Mouse (Mus musculus): Measurements from ENCODE around the gene Slain1.

Slain1 gene

GRCm38 (mm10) chr14:103667036-103667435 lies 17.0 kb downstream of the Slain1 start:
- DNase-seq, result no peak

DNA sequence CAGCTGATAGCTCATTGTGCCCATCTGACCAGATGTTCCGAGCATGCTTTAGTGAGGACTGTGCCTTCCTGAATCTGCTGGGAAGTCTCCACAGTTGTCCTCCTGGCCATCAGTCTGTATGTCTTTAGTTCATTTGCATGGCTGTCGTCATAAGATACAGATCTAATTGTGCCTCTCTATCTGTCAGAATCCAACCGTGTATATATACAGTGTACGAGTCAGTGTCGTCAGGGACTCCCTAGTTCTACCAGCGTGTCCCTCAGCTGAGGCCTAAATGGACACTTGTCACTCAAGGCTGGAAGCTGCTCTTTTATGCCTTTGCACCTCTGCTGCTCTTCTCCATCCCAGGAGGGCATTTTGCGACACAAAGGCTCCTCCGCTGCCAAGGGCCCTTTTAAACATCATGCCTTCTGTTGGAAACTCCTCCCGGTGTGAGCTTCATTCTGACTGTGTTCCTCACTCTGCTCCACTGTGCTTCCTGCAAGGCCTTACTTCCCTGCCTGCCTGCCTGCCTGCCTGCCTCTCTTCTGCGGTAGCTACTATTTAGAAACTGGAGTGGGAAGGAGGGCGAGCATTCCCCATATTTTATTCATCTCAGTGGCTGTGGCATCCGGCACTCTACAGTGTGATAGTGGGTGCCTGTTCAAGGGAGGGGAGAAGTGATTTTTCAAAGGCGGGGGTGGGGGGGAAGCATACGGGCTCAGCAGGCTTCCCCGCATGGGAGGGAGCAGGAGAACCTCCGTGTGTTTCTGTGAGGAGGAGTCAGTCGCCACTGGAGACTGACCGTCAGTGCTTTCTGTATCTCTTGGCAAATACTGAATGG lies 29.6 kb downstream of the Slain1 start:
- no peak for DNase-seq

- no peak for DNase-seq
Measured at GRCm38 (mm10) chr14:103680285-103680819, 30.3 kb downstream of the Slain1 start.

DNA sequence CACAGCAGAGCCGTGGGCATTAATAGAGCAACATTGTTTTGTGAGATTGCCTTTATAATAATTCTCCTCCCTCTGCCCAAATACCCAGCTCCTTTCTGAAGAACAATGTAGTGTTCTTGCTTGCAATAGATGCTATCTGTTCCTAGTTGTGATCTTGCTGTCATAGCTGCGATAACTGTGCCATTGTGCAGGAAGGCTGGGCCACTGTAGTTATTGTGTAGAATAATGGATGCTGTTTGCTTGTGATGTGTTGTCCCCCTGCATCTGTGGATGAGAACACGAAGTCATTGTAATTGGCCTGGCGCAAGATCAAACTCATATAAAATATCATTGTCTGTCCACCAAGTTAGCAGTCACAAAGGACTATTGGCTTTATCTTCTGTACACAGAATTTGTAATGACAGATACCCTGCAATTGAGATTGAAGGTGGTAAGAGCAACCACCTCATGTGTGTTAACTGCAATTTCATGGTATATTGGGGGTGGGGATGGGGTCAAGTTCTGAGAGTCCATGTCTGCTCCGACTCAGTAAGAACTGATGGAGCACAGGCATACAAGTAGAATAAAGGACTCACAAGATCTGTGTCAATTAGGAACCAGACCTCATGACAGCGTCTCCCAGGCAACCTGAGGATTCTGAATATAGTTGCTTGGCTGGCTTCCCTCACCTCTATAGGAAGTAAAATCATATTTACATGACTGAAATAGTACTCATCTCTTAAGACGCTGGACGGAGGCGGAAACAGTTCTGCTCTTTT lies 32.8 kb downstream of the Slain1 start:
- no peak for DNase-seq

DNA sequence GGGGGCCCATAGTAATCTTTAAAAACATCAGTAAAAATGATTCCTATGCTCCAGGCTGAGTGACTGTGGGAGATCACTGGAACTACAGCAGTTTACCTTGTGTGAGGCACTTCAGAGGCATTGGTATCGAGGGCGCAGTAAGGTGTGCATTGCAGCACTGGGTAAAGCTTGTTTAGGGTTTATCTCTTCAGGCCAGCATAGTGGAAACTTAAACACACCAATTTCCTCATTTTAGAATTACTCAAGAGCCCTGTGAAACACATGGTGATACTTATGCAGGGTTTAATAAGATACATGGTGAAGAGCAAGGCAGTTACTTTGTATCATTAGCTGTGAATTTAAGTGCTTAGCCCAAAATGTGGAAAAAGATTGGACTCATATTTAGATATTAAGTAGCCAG lies 37.0 kb downstream of the Slain1 start:
- DNase-seq, result no peak

DNA sequence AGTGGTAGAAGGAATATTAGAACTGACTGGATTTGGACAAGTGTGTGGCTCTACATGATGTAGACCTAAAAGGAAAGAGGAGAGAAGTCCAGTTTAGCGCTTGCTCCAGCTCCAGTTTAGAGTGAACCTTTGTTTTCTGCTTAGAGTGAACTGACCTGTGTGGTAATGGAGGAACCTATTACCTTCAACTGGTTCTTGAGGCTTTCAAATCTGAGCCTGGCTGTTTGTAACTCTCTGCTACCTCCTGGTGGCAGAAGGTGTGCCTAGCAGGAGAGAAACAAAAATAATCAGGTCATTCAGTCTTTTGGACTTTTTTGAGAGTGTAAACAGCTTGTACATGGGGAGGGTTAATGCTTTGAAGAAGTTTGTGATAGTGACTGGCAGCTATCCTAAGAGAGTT lies 44.3 kb downstream of the Slain1 start:
- peak; percentile 61 for DNase-seq

DNA sequence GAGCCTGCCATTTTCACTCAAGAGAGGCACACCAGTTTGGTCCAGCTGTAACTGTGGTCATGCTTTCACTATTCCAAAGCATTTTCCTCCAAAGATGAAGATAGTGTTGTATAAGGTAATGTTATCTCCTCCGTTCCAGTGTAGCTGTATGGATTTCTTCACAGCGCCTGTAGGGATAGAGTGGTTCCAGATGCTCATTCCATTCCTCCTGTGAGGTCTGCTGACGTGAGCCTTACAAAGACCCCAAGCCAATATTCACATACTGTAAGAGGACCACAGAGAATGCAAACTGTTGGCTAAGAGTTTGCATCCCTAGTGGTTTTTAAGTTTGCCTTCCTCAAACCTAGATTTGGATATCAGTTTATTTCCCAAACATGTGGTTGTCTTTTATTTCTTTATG lies 45.6 kb downstream of the Slain1 start:
- no peak for DNase-seq

- no peak for DNase-seq
Measured at GRCm38 (mm10) chr14:103697101-103697500, 47.1 kb downstream of the Slain1 start.

- DNase-seq, result no peak
Measured at GRCm38 (mm10) chr14:103699308-103699707, 49.3 kb downstream of the Slain1 start.

DNA sequence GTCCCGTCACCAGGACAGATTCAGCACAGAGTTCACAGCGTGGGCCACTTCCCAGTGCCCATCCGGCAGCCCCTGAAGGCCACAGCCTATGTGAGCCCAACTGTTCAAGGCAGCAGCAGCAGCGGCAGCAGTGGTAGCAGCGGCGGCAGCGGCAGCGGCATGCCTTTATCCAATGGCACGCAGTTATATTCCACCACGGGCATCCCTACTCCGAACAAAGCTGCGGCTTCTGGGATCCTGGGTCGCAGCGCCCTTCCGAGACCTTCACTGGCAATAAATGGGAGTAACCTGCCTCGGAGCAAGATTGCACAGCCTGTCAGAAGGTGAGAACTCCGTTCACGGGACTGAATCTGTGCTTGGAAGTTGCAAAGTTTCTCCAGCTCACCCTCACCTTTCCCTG lies 52.5 kb downstream of the Slain1 start:
- DNase-seq, result no peak

GRCm38 (mm10) chr14:103704771-103705170 lies 54.7 kb downstream of the Slain1 start:
- no peak for DNase-seq

- no peak for DNase-seq
Measured at GRCm38 (mm10) chr14:103706347-103706746, 56.3 kb downstream of the Slain1 start.

GRCm38 (mm10) chr14:103708601-103709000 lies 58.6 kb downstream of the Slain1 start:
- DNase-seq, result no peak

DNA sequence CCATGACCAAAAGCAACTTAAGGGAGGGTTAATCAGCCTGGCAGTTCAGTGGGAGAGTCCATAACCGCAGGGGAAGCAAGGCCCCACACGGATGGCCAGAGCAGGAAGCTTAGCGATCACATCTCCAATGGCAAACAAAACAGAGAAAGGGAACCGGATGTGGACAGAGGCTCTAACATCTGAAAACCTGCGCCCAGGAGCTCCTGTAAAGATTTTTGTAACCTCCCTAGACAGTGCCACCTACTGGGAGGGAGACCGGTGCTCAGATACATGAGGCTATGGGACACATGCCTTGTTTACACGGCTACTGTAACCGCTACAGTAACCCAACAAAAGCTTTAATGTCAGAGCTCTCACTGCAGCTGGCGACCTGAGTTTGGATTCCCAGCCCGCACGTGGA lies 59.2 kb downstream of the Slain1 start:
- no peak for DNase-seq

DNA sequence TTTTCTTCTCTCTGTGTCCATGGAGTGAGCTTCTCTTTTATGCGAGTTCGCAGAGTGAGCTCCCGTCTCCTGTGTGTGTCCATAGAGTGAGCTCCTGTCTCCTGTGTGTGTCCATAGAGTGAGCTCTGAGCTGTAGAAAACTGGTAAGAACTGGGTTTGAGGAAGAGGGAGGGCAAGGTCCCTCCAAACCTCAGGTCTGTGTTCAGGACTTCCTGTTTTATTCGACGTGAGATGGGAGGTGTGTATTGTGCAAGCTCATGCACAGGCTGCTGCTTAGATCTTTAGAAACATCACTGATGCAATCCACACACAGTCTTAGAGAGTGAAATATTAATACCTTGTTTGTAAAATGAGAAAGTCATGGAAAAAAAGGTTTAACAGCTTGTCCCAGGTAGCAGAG lies 63.0 kb downstream of the Slain1 start:
- DNase-seq, result no peak

DNA sequence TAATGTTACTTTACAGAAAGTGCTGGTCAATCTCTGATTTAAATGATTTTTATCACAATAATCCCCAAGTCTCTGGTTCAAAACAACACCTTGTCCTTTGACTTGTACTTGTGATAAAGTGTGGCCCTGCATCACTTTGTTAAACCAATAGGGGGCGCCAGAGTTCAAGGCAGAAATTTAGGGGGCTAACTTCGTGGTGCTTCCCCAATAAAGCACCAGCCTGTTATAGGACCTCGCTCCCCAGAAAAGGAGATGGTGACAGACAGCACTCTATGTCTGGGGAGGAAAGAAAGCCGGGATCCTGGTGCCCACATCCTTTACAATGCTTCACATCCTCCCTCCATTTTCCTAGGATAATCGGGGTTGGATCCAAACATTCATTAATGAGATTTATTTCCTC lies 67.5 kb downstream of the Slain1 start:
- peak; percentile 25 for DNase-seq

DNA sequence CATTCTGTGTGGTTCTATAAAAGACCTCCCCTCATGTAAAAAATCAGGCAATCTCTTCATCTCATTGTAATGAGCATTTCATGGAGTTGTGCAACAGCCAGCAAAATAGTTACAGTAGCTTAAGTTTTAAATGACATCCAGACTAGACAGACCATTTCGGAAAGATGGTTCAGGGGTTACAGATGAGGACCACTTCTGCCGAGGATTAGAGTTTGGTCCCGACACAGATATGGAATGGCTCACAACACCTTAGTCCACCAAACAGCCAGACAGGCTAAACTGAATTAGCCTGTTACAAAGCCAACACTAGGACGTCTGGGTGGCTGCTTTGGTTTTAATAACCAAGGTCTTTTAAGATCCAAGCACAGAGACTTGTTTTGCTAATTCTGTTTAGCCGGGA lies 68.0 kb downstream of the Slain1 start:
- DNase-seq, result no peak

DNA sequence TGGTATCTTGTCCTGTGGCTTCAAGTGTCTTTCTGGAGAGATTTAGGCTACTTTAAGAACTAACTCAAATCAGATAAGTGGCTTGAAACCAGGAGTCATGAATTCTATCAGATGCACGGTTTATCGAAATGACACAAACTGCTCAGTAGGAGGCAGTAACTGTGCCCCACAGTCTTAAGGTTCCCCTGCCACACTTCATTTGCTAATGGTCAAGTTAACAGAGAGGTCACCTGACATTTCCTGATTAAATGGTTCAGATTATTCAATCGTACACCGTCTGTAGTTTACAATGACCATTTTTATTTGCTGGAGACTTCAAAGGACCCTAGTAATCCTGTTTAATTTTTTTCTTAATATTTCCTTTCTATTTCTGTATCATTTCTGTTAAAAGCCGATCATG lies 68.4 kb downstream of the Slain1 start:
- DNase-seq, result no peak

- DNase-seq, result peak; percentile 90
Measured at GRCm38 (mm10) chr14:103718836-103719575, 69.0 kb downstream of the Slain1 start.

DNA sequence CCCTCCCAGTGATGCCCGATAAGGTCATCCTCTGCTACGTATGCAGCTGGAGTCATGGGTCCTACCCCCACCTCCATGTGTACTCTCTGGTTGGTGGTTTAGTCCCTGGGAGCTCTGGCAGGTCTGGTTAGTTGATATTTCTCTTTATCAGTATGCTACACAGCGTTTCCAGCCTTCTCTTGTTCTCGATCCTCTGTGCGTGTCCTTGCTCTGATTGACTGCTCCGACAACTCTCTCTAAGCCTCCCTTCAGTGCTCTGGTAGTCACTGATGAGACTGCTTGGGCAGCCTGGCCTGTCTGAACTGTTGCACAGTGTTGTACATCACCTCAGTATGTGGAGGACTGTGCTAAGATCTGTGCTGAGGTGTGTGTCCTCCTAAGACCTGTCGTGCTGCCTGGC lies 70.1 kb downstream of the Slain1 start:
- DNase-seq, result no peak

GRCm38 (mm10) chr14:103720637-103721355 lies 70.8 kb downstream of the Slain1 start:
- DNase-seq, result peak; percentile 55

DNA sequence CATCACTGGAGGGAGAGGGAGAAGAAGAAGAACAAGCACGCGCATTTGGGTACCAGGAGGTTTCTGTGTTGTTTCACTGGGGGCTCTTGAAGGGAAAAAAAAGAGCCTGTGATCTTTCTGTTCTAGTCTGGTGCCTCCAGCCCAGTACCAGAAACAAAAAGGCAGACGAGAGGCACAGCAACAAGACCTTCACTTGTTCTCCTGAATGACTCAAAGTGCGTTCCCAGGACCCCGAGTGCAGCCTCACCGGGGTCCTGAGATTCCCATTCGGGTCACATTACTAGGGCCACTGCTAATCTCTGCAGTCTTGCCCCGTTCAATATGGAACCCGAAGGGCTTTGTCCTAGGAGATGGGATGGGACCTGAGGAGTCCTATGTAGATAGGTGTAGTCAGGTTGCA lies 73.3 kb downstream of the Slain1 start:
- DNase-seq, result no peak

DNA sequence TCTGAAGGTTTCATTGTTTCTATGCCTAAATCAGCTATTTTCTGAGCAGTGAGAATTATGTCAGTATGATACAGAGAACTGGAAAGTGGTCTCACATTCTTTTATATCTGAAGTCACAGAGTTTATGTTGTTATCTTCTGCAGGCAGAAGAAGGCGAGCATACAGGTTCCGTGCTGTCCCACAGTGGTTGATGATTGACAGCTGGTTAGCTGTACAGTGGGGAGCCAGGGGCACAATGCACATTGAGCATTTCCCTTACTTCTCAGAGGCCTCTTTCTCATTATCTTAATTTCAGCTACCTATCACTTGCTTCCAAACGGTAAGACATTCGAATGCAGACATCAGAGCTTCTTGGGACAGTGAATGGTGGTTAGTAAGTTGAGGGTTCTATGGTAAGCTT lies 73.8 kb downstream of the Slain1 start:
- no peak for DNase-seq

All from kidney, adult 18-20 months (tissue).